Mouse (Mus musculus): Measurements from ENCODE around the gene Shroom3. TPM values are rescaled to one million over a fixed set of nuclear protein-coding genes. Genes with fewer than 3 reads are reported as not detected.

The Shroom3 gene
- polyA plus RNA-seq, 1 experiment from 2014 or later: 2.1 TPM

- Histone ChIP-seq H3K9ac (no peak overlapping the region), H3K36me3 (peaks cover 4% of the 10 kb centered on the region), H3K4me3 (no peak overlapping the region), H3K4me2 (no peak overlapping the region), H3K27ac (no peak overlapping the region), H3K27me3 (no peaks in the 10 kb centered on the region), H3K9me3 (no peaks in the 10 kb centered on the region; the same call in 1 of the 2 replicates), H3K4me1 (replicated peaks) (peaks cover 7% of the 10 kb centered on the region; the same call in 1 of the 2 replicates)
- no peak for ATAC-seq (ENCODE audit: low FRiP score)
- WGBS: 19% methylated on average over 11 of the region's 11 CpGs
Measured at GRCm38 (mm10) chr5:92796089-92796990, 113.1 kb downstream of the Shroom3 start.

DNA sequence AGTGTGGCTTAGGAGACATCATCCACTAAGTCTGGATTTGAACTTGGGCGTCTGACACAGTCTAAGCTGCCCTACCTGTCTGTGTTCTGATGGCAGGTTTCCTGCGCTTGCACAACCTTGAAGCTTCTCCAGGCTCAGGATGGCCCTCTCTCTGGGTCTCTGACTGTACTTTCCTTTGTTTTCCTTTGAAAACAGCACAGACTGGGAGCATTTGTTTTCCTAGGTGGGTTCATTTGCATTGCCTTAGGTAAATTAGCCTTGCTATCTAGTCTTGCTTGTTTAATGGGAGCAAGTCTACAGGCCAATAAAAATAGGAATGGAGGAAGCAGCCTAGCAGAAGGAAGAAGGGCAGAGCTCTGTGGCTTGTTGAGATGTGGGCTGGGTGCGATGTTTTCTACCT is 114.7 kb downstream of the Shroom3 start:
- H3K4me3 ChIP-seq: no peak overlapping the region
- WGBS: 83% methylated on average over 3 of the region's 3 CpGs

DNA sequence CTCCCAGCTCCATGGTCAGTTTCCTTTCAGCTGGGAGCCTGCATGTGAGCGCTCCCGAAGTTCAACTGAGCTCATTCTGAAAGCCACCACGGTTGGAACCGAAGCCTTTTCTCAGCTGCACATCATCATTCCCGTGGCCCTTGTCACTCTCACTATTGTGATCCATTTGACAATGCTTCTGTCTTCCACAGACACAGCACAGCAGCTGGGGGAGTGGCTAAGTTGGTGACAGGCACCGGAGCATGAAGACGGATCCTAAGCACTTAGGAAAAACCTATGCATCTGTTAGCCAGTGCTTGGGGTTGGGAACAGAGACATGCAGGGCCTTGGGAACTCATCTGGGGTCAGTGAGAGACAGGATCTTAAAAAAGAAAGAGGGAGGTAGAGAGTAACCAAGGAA is 121.1 kb downstream of the Shroom3 start:
- Histone ChIP-seq H3K27me3 (peaks cover 5% of the 10 kb centered on the region; the same call in 1 of the 2 replicates), H3K36me3 (no peaks in the 10 kb centered on the region), H3K9ac (no peak overlapping the region), H3K4me1 (replicated peaks) (peaks cover 20% of the 10 kb centered on the region), H3K4me3 (no peak overlapping the region), H3K27ac (no peak overlapping the region), H3K9me3 (no peaks in the 10 kb centered on the region), H3K4me2 (0 out of 2 replicates have a peak overlapping the region, but pooled peaks have one; percentile 21)
- WGBS: 10% methylated on average over 7 of the region's 7 CpGs
- ATAC-seq (ENCODE audit: low FRiP score): no peak

More for the DNA sequence above, 114.7 kb downstream of the Shroom3 start:
- Histone ChIP-seq H3K4me2 (no peak overlapping the region), H3K9ac (no peak overlapping the region), H3K9me3 (no peaks in the 10 kb centered on the region; the same call in 1 of the 2 replicates), H3K36me3 (peaks cover 4% of the 10 kb centered on the region), H3K27ac (no peak overlapping the region), H3K27me3 (no peaks in the 10 kb centered on the region), H3K4me1 (replicated peaks) (peaks cover 7% of the 10 kb centered on the region; the same call in 1 of the 2 replicates)
- no peak for ATAC-seq (ENCODE audit: low FRiP score)

DNA sequence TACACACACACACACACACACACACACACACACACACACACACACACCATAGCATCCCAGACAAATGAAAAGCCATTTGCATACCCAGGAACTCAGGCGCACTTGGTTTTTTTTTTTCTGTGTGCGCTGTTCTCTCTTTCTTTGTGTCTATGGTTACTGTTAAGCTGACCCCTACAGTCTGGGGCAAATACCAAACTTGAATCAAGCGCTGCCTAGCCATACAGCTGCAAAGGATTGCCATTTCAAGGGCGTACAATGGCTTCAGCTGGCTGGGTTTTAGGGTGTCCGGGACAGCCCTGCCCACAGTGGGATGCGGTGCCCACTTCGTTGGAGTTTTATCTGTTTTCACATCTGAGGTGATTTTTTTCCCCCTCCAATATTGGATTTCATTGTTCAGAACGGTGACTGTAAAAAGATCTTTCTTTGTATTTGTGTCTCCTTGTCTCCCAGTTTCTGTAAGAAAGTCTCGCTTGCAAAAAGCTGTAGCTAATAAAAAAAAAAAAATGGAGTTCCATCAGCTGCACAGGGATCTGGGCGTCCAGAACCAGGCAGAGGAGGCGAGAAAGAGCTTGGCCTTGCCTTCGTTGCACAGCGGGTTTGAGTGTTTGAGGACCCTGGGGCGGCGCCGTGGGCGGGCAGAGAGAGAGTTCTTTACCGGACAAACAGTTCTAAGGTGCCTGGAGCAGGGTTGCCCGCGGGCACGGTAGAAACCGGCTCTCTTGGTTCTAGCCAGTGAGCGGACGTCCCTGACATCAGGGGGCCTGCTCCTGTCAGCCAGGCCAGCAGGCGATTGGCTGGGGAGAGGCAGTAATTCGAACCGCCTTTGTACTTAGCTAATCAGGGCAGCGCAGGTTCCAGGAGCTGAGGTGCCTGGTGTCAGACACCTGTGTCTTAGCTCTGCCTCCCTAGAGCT is 125.5 kb downstream of the Shroom3 start:
- H3K9me3 ChIP-seq: no peaks in the 10 kb centered on the region
- peaks cover 42% of the 10 kb centered on the region for H3K4me1 ChIP-seq (replicated peaks)
- H3K4me2 ChIP-seq: peak overlapping the region; percentile 67
- ATAC-seq (ENCODE audit: low FRiP score): peak; percentile 77
- peaks cover 14% of the 10 kb centered on the region; the same call in 1 of the 2 replicates for H3K27me3 ChIP-seq
- H3K4me3 ChIP-seq: peak overlapping the region; percentile 39
- H3K27ac ChIP-seq: peak overlapping the region; percentile 30; the same call in 1 of the 2 replicates
- 2% methylated on average over 28 of the region's 28 CpGs for WGBS
- H3K9ac ChIP-seq: peak overlapping the region; percentile 66
- no peaks in the 10 kb centered on the region for H3K36me3 ChIP-seq

- H3K27me3 ChIP-seq: peaks cover 14% of the 10 kb centered on the region; the same call in 1 of the 2 replicates
- H3K4me2 ChIP-seq: peak overlapping the region; percentile 67
- peak overlapping the region; percentile 66 for H3K9ac ChIP-seq
- 22% methylated on average over 13 of the region's 13 CpGs for WGBS
- no peaks in the 10 kb centered on the region for H3K9me3 ChIP-seq
- H3K4me1 ChIP-seq (replicated peaks): peaks cover 40% of the 10 kb centered on the region
- no peak; the same call in 1 of the 2 replicates for ATAC-seq (ENCODE audit: low FRiP score)
- H3K4me3 ChIP-seq: peak overlapping the region; percentile 39
- no peaks in the 10 kb centered on the region for H3K36me3 ChIP-seq
- H3K27ac ChIP-seq: peak overlapping the region; percentile 30; the same call in 1 of the 2 replicates
Measured at GRCm38 (mm10) chr5:92809416-92809750, 126.1 kb downstream of the Shroom3 start.

GRCm38 (mm10) chr5:92810922-92811533 is 127.8 kb downstream of the Shroom3 start:
- Histone ChIP-seq H3K27ac (no peak overlapping the region), H3K9ac (no peak overlapping the region), H3K4me3 (no peak overlapping the region), H3K4me1 (replicated peaks) (peaks cover 37% of the 10 kb centered on the region), H3K27me3 (peaks cover 14% of the 10 kb centered on the region; the same call in 1 of the 2 replicates), H3K4me2 (peak overlapping the region; percentile 21; the same call in 1 of the 2 replicates), H3K36me3 (no peaks in the 10 kb centered on the region), H3K9me3 (no peaks in the 10 kb centered on the region)
- WGBS: 7% methylated on average over 9 of the region's 9 CpGs
- ATAC-seq (ENCODE audit: low FRiP score): 0 out of 2 replicates have a peak, but pooled peaks have one; percentile 53

GRCm38 (mm10) chr5:92811761-92812160 is 128.5 kb downstream of the Shroom3 start:
- Histone ChIP-seq H3K4me1 (replicated peaks) (peaks cover 37% of the 10 kb centered on the region), H3K27ac (peak overlapping the region; percentile 44; the same call in 1 of the 2 replicates), H3K27me3 (peaks cover 14% of the 10 kb centered on the region; the same call in 1 of the 2 replicates), H3K4me2 (no peak overlapping the region), H3K4me3 (no peak overlapping the region), H3K36me3 (no peaks in the 10 kb centered on the region), H3K9me3 (no peaks in the 10 kb centered on the region), H3K9ac (no peak overlapping the region)
- WGBS: 29% methylated on average over 7 of the region's 7 CpGs
- no peak for ATAC-seq (ENCODE audit: low FRiP score)

DNA sequence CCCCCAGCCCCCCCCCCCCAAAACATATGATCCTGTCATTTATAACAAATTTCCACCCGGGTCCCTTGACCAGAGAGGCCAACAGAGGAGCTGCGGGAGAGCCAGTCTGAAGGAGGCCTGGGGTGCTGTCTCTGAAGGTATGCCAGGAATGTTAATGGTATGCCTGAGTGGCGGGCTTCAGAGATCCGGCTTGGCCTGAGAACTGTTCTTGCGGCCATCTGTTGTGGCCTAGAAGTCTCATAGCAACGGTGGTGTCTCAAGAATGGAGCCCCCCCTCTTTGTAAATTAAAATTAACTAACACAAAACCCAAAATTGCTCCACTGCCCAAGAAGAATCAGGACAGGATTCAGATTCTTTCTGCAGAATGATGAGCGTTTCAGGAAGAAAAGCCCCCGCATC is 129.7 kb downstream of the Shroom3 start:
- H3K4me2 ChIP-seq: no peak overlapping the region
- no peaks in the 10 kb centered on the region for H3K36me3 ChIP-seq
- 3% methylated on average over 8 of the region's 8 CpGs for WGBS
- no peak for ATAC-seq (ENCODE audit: low FRiP score)
- H3K27me3 ChIP-seq: peaks cover 11% of the 10 kb centered on the region; the same call in 1 of the 2 replicates
- no peak overlapping the region for H3K4me3 ChIP-seq
- no peak overlapping the region for H3K9ac ChIP-seq
- no peaks in the 10 kb centered on the region for H3K9me3 ChIP-seq
- H3K4me1 ChIP-seq (replicated peaks): peaks cover 42% of the 10 kb centered on the region
- H3K27ac ChIP-seq: no peak overlapping the region

DNA sequence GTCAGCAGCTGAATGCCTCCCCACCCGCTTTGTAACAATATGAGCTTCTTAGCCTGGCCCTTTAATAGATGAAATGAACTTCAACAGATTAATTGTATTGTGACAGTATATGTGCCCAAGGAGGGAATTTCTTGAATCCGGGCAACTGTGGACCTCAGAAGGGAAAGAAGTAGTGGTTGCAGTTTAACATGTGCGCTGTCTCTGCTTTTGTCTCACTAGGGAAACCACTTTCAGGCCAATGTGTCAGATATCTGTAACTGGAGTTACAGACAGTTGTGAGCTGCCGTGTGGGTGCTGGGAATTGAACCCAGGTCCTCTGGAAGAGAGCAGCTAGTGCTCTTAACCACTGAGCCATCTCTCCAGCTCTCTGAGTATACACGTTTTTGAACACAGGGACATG is 130.3 kb downstream of the Shroom3 start:
- no peak for ATAC-seq (ENCODE audit: low FRiP score)
- WGBS: 64% methylated on average over 5 of the region's 5 CpGs
- H3K9me3 ChIP-seq: no peaks in the 10 kb centered on the region
- peaks cover 11% of the 10 kb centered on the region; the same call in 1 of the 2 replicates for H3K27me3 ChIP-seq
- no peak overlapping the region for H3K4me2 ChIP-seq
- H3K36me3 ChIP-seq: no peaks in the 10 kb centered on the region
- H3K9ac ChIP-seq: no peak overlapping the region
- H3K4me1 ChIP-seq (replicated peaks): peaks cover 36% of the 10 kb centered on the region
- no peak overlapping the region for H3K4me3 ChIP-seq
- H3K27ac ChIP-seq: no peak overlapping the region

DNA sequence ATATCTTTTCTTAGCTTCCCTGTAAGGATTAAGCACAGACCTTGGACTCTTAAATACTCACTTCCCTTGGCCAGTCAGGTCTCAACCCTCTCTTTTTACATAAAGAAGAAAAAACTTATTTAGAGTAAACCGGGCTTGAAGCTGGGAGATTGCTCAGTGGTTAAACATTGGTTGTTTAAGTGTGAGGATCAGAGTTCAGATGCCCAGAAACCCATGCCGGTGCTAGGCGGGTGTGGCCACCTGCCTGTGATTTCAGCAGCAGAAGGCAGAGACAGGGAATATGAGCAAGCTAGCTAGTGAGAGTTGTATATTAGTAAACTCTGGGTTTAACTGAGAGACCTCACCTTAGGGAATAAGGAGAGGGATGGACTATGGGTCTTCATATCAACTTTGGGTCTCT is 131.4 kb downstream of the Shroom3 start:
- no peak overlapping the region for H3K4me2 ChIP-seq
- H3K27ac ChIP-seq: no peak overlapping the region
- peaks cover 25% of the 10 kb centered on the region for H3K4me1 ChIP-seq (replicated peaks)
- H3K9me3 ChIP-seq: no peaks in the 10 kb centered on the region
- no peak overlapping the region for H3K9ac ChIP-seq
- WGBS: 89% methylated on average over 3 of the region's 3 CpGs
- peaks cover 7% of the 10 kb centered on the region; the same call in 1 of the 2 replicates for H3K27me3 ChIP-seq
- H3K4me3 ChIP-seq: no peak overlapping the region
- no peaks in the 10 kb centered on the region for H3K36me3 ChIP-seq
- ATAC-seq (ENCODE audit: low FRiP score): no peak

- Histone ChIP-seq H3K9me3 (no peaks in the 10 kb centered on the region), H3K4me2 (no peak overlapping the region), H3K27me3 (no peaks in the 10 kb centered on the region), H3K36me3 (no peaks in the 10 kb centered on the region), H3K27ac (peak overlapping the region; percentile 15; the same call in 1 of the 2 replicates), H3K4me1 (replicated peaks) (peaks cover 13% of the 10 kb centered on the region), H3K4me3 (no peak overlapping the region), H3K9ac (no peak overlapping the region)
- no peak for ATAC-seq (ENCODE audit: low FRiP score)
- 61% methylated on average over 11 of the region's 11 CpGs for WGBS
Measured at GRCm38 (mm10) chr5:92817122-92817822, 134.0 kb downstream of the Shroom3 start.
